Mouse (Mus musculus) right cerebral cortex, adult 2 months (tissue): ENCODE measurements at regions not wholly inside any gene's neighbourhood (a gene's known extent, or its start where the extent isn't known, plus 50 kb on each side); places are given as distances from the start of the nearest gene placed in this dataset.

ENCODE experiments used
- DNase-seq, 2 experiments: peaks; one replicate each; pipeline ENCODE4 v3.0.0; 2021 to 2022; ENCODE audit warnings: low spot score in 2 of 2

DNA sequence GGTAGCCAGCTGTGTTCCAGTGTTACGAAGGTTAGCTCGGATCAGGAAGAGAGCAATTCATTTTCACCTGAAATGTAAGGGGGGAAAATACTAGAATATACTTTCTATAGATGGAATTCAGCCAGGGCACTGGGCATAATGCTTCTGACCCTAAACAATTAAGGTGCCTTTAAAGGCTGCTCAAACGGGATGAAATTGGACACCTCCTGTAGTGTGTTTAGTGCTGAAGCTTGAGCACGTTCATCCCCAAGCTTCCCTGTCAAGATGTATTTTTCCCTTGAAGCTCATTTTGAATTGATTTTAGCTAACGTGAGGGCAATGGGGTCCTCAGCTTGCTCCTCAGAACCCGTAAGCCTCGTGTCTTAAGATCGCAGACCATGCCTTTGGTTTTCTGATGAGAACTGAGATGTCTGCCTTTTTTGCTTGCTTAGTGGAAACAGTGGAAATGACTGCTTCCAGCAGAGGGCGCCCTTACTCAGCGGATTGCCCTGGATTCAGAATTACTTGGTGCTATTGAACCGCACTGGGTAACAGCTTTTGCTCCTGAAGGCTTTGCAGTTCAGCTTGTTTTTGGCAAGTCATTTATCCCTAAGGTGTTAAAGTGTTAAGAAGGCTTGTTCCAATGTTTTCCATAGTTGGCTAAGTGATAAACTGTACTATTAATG, 74.6 kb upstream of the Fermt1 start:
- peak; percentile 88 to 89 for DNase-seq

DNA sequence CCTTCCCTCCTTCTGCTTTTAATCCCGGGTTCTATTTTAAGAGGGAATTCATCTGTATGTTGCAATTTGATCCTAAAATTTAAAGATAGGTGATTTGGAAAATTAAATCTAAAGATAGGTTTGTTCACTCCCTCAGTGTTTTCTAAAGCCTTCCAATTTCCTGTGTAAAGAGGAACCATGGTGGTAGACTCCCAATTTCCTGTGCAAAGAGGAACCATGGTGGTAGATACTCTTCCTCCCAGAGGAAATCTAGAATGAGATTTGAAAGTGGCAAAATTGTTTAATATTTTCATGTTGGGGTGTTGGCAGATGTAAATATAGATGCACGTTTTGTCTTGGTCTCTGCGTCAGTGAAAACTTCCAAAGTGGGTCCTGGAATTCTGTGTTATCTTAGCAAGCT, 75.5 kb upstream of the Fermt1 start:
- DNase-seq: no peak

DNA sequence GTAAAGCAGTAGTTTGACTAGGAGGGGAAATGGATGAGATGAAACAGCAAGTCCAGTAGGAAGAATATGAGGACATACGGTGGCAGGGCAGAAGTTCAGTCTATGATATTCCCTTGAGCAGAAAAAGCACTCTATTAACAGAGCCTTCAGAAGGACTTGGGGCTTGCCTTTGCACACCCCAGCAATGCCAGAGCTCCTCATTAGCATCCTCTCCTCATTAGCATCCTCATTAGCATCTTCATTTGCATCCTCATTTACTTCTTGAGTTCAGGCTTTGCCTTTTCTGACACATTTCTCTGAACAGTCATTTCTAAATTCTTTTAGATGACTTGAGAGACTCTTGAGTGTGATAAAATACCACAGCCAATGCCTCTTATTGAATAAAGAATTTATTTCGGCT, 81.3 kb upstream of the Fermt1 start:
- DNase-seq: no peak

DNA sequence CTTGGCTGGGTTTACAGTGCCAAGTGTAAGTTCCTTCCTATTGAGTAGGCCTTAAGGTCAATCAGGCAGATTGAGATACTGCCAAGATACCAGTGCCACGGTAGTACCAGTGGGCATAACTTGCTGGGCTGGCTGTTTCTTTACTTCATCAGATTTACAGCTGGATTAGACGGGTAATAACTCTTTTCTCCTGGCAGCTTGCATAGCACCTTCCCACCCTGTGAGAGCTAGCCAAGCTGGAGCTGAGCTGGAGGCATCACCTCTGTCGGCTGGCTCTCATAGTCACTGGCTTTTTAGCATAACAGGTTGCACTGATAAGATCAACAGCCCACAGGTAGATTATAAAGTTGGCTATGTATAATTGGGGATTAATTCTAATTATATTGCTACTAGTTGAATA, 89.7 kb upstream of the Fermt1 start:
- DNase-seq: no peak

DNA sequence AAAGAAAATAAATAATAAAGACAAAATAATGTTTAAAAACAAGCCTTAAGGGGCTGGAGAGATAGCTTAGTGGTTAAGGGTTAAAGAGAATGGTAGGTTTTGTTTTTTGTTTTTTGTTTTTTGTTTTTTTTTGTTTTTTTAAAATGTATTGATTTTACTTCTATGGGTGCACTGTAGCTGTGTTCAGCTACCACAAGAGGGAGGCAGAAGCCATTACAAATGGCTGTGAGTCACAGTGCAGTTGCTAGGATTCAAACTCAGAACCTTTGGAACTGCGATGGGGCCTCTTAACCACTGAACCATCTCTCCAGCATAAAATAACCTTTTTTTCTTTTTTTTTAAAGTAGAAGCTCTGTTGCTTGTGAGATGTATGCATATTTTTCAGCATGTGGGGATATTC, 95.0 kb upstream of the Fermt1 start:
- DNase-seq: no peak

DNA sequence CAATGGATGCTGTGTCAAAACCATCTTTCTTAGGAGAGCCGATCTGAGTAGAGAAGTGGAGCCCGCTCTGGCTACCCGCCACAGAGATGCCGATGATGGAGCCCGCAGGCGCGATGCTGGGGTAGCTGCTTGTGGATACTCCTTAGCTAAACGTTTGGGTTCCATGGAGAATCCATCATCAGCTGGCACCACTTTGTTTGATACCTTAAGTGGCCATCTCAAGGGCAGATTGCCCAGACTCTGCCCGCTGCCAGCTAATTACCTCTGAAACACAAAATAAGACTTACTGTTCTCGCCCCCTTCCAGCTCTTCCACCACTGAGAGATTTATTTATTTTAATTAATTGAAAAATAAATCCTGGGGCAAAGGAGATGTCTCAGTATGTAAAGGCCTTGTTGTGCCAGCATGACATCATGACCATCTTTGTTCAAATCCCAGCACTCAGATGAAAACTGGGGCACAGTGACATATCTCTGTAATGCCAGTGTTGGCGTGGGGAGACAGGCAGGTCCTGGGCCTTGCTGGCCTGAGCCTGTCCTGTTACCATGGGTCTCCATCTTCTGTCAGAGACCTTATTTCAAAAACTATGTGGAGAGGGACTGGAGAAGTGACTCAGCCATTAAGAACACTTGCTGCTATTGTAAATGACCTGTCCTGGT, 132.1 kb upstream of the Fermt1 start:
- DNase-seq: no peak

DNA sequence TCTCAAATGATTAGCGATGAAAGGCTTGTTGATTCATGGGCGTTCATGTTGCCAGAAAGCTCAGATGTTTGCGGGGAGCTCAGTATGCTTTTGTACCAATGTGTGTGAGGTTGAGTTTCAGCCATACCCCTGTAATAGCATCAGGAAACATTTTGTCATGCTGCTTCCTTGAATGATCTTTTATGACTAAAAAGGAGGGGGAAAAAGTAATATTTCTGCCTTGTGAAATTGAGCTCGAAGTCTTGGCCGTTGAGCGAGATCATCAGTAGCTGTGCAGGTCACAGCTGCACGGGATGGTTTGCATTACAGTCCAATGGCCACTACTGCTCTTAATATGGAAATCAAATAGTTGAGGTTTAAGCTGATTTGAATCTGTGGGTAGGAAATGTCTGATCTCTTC, 145.3 kb upstream of the Fermt1 start:
- DNase-seq: no peak

DNA sequence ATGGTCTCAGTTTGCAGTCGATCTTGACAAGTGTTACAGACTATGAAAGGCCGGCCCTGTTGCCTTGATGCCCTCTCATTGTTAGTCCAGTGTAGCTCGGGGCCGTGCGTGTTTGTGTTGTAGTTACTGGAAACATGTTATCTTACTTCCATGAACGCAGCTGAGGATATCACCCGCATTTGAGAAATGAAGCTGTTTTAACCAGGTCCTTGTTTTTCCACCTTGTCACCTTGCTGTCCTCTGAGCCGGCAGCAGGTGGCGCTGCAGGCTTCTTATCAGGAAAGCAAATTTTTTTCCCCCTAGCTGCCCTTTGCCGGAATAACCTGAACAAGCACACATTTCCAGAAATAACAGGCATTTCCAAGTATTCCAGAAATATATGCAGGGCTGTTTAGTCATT, 167.9 kb upstream of the Fermt1 start:
- DNase-seq: peak; percentile 77 to 81

DNA sequence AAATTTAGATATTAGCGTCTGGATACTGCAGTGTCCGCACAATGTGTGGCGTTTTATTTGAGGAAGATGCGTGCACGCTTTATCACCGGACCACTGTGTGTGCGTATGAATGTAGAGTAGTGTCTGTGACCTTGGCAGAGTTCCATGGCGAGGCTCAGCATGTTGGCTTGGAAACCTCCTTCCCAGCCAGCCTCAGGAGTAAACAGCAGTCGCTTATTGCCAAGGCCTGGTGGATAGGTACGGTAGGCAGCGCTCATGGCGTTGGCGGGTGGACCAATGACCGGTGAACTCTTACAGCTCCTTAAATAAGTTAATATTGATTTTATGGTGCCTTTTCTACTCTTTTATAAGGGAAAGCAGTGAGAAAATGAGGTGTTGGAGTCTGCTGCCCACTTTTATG, 172.9 kb upstream of the Fermt1 start:
- no peak for DNase-seq

DNA sequence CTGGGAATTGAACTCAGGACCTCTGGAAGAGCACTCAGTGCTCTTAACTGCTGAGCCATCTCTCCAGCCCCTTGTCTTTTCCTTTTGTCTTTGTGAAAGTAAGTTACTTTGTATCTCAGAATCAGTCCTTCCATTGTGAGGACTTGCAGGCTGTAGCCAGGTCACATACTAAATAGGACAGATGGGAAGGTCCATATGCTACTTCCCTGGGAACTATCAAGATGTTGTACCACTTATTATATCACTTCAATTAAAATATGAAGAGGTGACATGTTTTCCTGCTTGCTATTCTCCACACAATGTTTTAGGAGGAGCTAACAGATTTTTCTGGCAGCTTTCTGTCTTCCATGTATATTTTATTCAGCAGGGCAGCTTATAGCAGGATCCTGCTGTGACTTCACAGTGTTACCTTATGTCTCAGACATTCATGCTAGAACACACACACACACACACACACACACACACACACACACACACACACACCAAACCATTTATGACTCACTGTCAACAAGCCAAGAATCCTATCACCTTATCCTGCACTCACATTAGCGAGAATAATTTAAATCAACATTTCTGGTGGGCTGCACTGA, 179.6 kb upstream of the Fermt1 start:
- no peak for DNase-seq

DNA sequence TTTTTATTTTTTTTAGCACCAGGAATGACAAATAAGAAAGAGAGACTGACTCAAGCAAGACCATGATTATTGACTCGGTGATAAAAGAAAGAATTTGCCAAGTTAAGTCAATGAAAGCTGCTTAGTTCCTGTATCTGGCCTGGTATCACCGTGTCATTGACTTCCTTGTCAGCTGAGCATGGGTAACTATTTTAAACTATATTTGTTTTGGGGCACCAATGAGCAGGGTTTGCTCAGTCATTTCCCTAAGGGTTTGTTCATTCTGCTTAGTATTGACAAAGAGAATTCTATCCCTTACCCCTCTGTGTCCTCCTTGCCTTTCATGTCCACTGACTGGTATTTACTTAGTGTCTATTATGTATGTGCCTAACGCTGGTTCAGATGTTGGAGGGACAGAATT, 189.2 kb upstream of the Fermt1 start:
- DNase-seq: no peak

DNA sequence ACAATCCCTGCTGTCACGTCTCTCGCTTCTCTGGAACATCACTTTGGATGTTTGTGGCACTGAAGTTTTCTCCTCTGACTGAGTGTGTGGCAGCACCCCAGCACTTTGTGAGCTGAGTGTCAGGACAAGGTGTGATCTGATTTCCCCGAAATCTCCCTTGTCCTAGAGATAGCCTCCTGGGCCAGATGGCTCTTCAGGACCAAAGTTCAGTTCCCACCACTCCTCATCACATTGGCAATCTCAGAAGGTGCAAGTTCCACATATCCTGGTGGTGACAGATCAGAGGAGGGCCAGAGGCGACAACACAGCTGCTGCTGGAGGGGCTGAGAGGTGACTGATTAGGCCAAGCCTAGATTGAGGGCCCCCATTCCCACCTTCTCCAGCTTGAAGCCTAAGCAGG, 193.2 kb upstream of the Fermt1 start:
- DNase-seq: no peak

DNA sequence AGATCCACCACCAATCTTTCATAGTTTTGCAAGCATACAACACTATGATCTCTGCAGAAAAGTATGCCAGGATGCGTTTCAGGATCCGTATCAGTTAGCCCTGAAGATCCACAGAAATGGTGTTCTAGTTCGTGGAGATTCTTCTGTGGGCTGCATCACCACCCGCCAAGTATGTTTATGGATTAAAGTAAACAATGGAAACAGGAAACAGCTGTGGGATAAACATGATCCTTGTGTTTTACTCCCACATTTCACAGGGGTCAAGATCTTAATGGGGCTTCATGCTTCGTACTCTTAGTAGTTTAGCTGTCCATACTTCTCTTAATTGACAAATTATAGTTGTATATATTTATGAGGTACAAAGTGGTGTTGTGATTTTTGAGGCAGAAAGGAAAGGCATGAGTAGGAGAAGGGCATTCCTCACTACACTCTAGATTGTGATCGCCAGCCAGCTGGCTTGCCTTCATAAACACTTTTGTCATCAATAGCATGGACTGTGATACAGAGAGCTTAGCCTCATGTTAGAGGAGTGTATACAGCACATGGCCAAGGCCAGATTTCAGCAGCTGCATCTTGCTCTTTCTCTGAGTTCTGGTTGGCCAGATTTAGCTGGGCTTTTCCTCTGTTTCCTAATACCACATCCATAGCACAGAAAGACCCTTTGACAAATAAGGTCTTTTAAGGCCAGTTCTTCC, 195.8 kb upstream of the Fermt1 start:
- DNase-seq: no peak

DNA sequence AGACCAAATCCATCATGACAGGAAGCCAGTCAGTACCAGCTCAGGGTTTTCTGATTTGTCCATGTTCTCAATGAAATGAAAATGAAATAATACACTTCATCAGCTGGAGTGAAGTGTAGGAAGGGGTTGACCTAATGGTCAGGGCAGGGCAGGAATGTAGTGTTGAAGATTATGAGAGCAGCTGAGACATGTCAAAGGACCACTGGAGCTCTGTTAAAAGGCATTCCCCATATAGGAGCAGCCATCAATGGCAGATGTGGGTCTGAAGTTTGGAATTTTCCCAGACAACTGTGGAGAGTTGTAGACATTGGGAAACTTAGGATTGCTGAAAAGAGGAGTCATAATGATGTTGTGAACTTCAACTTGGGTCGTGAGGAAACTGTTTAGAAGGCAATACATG, 206.8 kb upstream of the Fermt1 start:
- DNase-seq: no peak

DNA sequence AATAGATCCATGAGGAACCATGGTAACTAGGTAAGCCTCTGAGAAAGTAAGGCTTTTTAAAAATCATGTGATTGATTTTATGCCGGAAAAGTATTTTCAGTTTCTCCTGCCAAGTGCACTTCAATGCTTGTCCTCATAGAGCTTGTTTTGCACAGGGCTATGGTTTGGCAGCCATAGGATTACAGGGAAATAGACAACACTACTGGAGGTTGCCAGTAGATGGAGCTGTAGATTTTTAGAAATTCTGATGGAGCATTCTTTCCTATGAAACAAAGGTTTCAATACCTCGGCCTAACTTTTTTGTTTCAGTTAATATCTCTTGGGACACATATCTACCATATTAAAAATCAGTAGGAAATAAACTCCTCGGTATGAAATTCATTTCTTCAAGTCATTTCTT, 210.8 kb upstream of the Fermt1 start:
- DNase-seq: peak; percentile 5 to 40

DNA sequence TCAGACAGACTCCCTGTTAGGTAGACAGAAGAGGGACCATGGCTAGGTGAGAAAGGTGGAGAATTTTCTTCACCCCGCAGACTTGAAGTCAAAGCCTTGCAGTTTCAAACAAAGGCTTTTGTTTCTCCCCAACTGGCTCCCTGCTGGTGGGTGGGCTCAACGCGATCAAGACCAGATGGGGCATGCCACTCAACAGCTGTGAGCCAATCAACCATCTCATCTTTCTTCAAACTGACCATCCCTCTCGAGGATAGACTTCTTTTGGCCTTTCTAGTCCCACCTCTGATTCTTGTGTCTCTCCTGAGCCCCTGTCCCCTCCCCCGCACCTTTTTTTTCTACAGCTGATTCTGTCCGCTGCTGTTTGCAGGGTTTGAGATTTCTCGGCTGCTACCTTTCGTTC, 212.5 kb upstream of the Fermt1 start:
- DNase-seq: no peak

DNA sequence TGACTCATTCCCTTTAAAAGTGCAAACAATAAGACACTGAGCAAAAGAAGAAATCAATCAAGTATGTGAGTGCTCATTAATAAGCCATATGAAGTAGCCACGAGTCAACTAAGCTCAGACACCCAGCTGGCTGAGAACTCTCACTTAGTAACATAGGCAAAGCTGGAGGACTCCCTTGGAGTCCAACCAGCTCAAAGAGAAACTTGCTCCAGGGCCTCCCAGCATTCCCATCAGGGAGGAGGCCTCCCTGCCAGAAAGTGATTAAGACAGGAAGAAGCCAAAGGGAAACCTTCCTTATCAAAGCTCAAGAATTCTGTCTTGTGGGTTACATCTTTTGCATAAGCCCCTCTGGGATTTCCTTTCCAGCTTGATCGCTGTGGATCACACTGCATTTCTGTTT, 213.7 kb upstream of the Fermt1 start:
- DNase-seq: no peak

DNA sequence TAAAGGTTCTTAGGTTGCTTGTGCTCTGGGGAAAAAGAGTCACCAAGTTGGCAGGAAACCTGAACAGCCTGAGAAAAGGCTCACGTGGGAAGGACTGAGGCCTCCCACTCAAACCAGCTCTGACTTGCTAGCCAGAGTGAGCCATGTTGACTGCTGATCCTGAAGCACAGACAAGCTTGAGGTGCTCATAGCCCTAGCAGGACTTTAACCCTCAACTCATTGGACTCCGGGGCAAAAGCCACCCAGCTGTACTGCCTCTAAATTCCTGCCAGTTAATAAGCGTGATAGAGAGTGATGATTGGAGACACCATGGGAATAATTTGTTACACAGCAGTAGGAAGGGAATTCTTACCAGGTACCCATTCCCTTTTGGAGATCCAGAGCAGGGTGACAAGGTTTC, 230.7 kb upstream of the Fermt1 start:
- DNase-seq: no peak

DNA sequence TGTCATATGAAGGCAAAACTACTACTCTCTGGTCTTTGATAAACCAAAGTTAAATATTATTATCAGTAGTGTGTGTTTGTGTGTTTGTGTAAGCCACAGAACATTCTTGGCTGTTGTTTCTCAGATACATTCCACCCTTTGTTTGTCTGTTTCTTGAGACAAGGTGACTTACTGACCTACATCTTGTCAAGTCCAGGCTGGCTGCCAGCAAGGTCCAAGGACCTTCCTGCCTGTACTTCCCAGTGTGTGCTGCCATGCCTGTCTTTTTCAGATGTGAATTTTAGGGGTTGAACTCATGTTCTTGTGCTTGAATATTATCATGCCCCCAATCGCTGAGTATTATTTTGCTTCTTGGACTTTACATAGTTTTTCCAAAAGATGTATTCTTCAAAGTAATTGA, 235.5 kb upstream of the Fermt1 start:
- no peak for DNase-seq

DNA sequence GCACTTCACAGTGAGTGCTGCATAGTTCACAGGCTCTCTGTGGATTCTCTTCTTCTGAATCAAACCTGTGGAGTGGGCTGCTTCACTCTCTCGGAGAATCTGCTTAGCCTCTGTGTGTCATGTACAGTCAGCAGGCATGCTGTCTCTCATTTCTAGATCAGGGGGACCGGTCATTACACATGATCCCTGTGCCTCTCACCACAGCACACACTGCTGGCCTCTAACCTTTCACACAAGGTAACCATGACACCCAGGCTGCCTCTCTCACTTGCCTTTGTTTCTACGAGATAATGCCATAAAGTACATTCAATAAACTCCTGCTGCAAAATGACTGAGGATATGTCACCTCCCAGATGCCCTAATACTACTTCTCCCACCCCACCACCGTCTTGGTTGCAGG, 237.2 kb upstream of the Fermt1 start:
- no peak for DNase-seq

DNA sequence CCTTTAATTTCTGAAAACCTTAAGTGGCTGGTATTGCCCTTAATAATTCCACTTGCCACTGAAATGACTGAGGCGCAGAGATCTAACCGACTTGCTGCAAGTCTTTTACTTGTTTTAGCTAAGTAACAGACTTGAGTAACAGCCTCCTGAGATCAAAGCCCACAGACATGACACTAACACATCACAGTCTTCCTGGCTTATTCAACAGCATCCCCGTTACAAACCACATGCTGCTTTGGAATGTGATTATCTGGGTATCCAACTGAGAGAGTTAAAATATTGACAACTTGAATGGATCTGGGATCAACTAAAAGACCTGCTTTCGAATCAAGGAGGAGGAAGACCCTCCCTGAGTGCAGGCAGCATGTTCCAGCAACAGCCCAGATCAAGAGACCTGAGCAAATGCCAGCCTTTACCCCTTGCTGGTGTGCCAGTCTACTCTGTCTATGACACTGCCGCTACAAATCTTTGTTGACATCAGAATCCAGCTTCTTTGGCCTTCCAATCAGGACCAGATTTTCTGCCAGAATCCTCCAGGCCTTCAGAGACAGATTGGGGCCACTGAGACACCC, 258.7 kb upstream of the Fermt1 start:
- DNase-seq: no peak

DNA sequence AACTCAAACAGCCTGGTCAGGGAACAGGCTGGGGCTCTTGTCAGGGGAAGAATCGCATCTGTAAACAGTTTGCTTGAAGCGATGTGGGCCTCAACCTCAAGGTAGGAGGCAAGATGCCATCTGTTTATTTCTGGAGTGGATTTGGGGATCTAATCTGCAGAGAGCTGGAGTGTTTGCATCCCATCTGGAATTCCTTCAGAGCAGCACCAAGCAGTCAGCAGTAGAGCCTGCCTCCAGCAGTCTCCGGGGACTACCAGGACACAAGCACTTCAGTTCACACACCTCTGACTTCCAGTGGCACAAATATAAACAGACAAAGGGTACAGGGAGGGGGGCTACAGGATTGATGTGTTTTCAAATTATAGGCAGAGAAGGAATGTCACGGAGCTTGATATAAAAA, 262.8 kb upstream of the Fermt1 start:
- DNase-seq: no peak
